Mouse (Mus musculus) CD4-positive, CD25-positive, alpha-beta regulatory T cell, adult 9 weeks (primary cell): ENCODE data around the gene Abcb1b. TPM values are rescaled to one million over a fixed set of nuclear protein-coding genes. Genes with fewer than 3 reads are reported as not detected.

Experiments used
- polyA plus RNA-seq: library from polyadenylated mRNA; unstranded; fragments of 100-300 nt; shearing (Covaris generic); gene quantifications from one replicate; pipeline ENCODE4 v1.2.1, GENCODE M21; 2017

Gene Abcb1b
- polyA plus RNA-seq: 20.8 TPM

DNA sequence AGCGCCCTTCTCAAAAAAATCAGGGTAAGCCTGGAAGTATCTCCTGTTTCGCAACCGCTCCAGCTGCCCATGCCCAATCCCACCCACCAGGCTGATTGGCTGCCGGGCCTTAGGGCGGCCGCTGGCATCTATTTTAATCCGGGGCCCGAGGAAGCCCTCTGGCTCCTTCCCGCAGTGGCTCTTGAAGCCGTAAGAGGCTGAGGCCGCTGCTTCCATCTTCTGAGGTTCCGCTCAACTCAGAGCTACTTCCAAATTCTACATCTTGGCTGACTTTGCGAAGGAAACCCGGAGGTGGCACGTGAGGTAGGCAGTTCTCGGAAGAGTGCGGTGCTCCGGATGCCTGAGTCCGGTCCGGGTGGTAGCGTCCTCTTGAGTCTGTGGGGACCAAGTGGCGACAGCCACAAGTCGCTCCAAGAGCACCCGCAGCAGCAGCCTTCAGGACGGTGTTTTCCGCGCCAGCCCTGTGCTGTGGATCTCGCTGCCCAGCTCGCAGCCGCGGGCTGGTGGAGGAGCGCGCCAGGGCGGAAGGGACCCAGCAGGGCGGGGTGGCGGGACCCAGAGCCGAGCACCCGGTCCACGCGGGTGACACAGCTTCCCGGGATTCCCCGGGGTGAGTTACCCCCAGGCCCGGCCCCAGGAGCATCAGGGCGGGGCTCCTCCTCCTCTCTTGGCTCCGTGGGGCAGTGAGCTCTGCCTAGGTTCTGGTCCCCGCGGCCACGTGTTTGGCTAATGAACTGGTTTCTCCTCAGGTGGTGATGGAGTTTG lies at the start of gene Abcb1b:
Gene Abcb1b (plus strand): TSS at position 161 of the 765 bp plus-strand sequence.

DNA sequence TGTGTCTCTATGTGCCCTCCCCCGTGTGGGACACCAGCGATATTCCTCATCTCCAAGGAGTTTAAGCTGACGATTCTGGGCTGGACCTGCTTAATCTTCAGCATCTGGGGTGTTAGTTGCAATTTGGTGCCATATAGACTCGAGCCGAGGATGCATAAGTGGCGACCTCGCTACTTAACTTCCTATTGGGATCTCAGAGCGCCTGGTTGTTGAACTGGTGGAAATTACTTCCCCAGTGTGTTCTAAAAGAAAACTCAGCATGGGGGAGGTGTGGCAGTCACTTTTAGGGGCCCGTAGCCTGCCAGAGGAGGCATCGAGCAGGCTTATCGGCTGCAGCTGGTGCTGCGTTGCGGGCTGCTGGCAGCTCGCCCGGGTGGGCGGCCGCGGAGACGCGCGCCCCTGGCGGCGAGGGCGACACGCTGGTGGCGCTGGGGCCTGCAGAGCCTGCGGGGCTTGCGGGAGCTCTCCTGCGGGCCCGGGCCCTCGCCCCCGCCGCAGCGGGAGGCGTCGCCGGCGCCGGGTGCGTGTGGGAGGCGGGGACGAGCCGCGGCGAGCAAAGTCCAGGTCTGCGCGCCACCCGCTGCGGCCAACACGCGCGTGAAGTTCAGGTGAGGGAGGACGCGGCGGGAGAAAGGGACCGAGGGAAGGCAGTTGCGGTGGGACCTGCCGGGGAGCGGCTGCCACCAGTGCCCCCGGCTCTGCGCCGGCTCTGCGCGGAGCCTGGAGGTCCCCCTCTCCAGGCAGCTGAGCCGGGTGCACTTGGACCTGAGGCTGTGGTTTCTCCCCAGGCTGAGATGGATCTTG lies 95.6 kb downstream of the Abcb1b start, which contains the start of gene Abcb4:
Gene Abcb4 (plus strand): TSS at position 418 of the 804 bp plus-strand sequence.

Other genes with a start within 250 kb of the Abcb1b start
- gene Rundc3b, start 175.2 kb upstream of the Abcb1b start, polyA plus RNA-seq: 3.7 TPM
- gene Abcb1a, start 138.1 kb upstream of the Abcb1b start, polyA plus RNA-seq: 46.8 TPM
- 0.21 TPM for gene Abcb4, start 95.6 kb downstream of the Abcb1b start, polyA plus RNA-seq
- gene Crot, start 199.2 kb downstream of the Abcb1b start, polyA plus RNA-seq: 69.8 TPM